Mouse (Mus musculus) ES-E14 (cell line): ENCODE measurements around the gene Sgsm2.

ENCODE experiments used
- CHD2 ChIP-seq: IDR thresholded peaks from 2 replicates; pipeline ENCODE4 v1.6.1; 2014; ENCODE audit warnings: mild to moderate bottlenecking, low read depth, low read length, inconsistent platforms
- HCFC1 ChIP-seq: IDR thresholded peaks from 2 replicates; pipeline ENCODE4 v1.6.1; 2012; ENCODE audit warnings: low read length, inconsistent platforms, borderline replicate concordance; ENCODE audit not compliant: insufficient read depth
- ZC3H11A ChIP-seq: IDR thresholded peaks from 2 replicates; pipeline ENCODE4 v1.6.1; 2012; ENCODE audit warnings: low read depth, mild to moderate bottlenecking, inconsistent platforms, low read length, borderline replicate concordance
- ZNF384 ChIP-seq: IDR thresholded peaks from 2 replicates; pipeline ENCODE4 v1.6.1; 2012; ENCODE audit warnings: low read depth, low read length, inconsistent platforms

GRCm38 (mm10) chr11:74807246-74807882 lies 89.5 kb downstream of the Sgsm2 start:
- TF ChIP-seq HCFC1 (no peak), ZC3H11A (no peak), ZNF384 (no peak), CHD2 (no peak)
